Mouse (Mus musculus) myocyte (in vitro differentiated cells): ENCODE data around the gene Rbm42.

Experiments used
- E2F4 ChIP-seq: IDR thresholded peaks from one replicate; pipeline ENCODE4 v1.6.1; 2011; ENCODE audit warnings: mild to moderate bottlenecking, control low read depth, moderate library complexity; ENCODE audit not compliant: insufficient read depth
- MAX ChIP-seq: IDR thresholded peaks from one replicate; pipeline ENCODE4 v1.6.1; 2011; ENCODE audit warnings: low read depth, mild to moderate bottlenecking, control low read depth
- MYOD1 ChIP-seq, 3 experiments: IDR thresholded peaks; one replicate each; pipeline ENCODE4 v1.6.1; 2011; ENCODE audit warnings: control low read depth in 2 of 3, low read depth in 2 of 3, mild to moderate bottlenecking in 2 of 3, moderate library complexity in 1 of 3; ENCODE audit not compliant: insufficient read length in 2 of 3, control insufficient read depth in 1 of 3
- MYOG ChIP-seq, 3 experiments: IDR thresholded peaks; one replicate each; pipeline ENCODE4 v1.6.1; 2011; ENCODE audit warnings: control low read depth in 2 of 3, low read depth in 2 of 3, mild to moderate bottlenecking in 2 of 3; ENCODE audit not compliant: insufficient read length in 2 of 3, control insufficient read depth in 1 of 3, insufficient read depth in 1 of 3
- POLR2A ChIP-seq: IDR thresholded peaks from one replicate; pipeline ENCODE4 v1.6.1; 2011; ENCODE audit warnings: low read depth, mild to moderate bottlenecking, control low read depth, moderate library complexity; ENCODE audit not compliant: insufficient read length
- TCF12 ChIP-seq: IDR thresholded peaks from one replicate; pipeline ENCODE4 v1.6.1; 2011; ENCODE audit warnings: mild to moderate bottlenecking, control low read depth; ENCODE audit not compliant: poor library complexity, insufficient read depth, severe bottlenecking
- USF1 ChIP-seq: IDR thresholded peaks from one replicate; pipeline ENCODE4 v1.6.1; 2011; ENCODE audit warnings: low read depth, mild to moderate bottlenecking, control low read depth, moderate library complexity

GRCm38 (mm10) chr7:30635752-30636151, 14.4 kb downstream of the Rbm42 start, which contains the start of gene Etv2:
- no peak for TF ChIP-seq POLR2A
- no peak for TF ChIP-seq MYOG (IDR thresholded peaks at IDR 0.05; ENCODE audit: control insufficient read depth in 1 of 3, insufficient read depth in 1 of 3, insufficient read length in 2 of 3, low read depth in 2 of 3)
- TF ChIP-seq TCF12 = no peak
- no peak for TF ChIP-seq MYOD1 (IDR thresholded peaks at IDR 0.05; ENCODE audit: control insufficient read depth in 1 of 3, insufficient read length in 2 of 3, low read depth in 2 of 3)
- no peak for TF ChIP-seq USF1
- TF ChIP-seq E2F4 = no peak
- TF ChIP-seq MAX = no peak
